Mouse (Mus musculus) kidney, postnatal 0 days (tissue): Measurements from ENCODE around the gene Gabra5. TPM values are rescaled to one million over a fixed set of nuclear protein-coding genes. Genes with fewer than 3 reads are reported as not detected.
A peak's percentile ranks its signal among the peaks of the same experiment; 100 is the strongest.

Source experiments
- ATAC-seq: fragments of 200-750 bp; cut with Nextera tagmentation; replicated peaks from 2 replicates; pipeline ENCODE4 v1.8.0; 2017; ENCODE audit warnings: low read depth, moderate number of reproducible peaks, moderate TSS enrichment, moderate library complexity; ENCODE audit not compliant: low FRiP score
- DNase-seq: peaks from one replicate; pipeline ENCODE4 v3.0.0-alpha.2; 2016; ENCODE audit warnings: low spot score
- H3K27ac ChIP-seq: fragments of 300-500 bp; sonication (generic); 2 replicates; pipeline ENCODE4 v1.5.1; 2014; ENCODE audit warnings: mild to moderate bottlenecking
- H3K27me3 ChIP-seq: fragments of 300-500 bp; sonication (generic); 2 replicates; pipeline ENCODE4 v1.6.1; 2014; ENCODE audit warnings: low read length, mixed read lengths; ENCODE audit not compliant: insufficient read depth
- H3K36me3 ChIP-seq: fragments of 300-500 bp; sonication (generic); 2 replicates; pipeline ENCODE4 v1.6.1; 2014; ENCODE audit warnings: low read length, mixed read lengths; ENCODE audit not compliant: insufficient read depth
- H3K4me1 ChIP-seq: fragments of 300-500 bp; sonication (generic); replicated peaks from 2 replicates; pipeline ENCODE4 v1.6.1; 2014; ENCODE audit warnings: antibody characterized with exemption, low read length, mixed read lengths; ENCODE audit not compliant: insufficient read depth
- H3K4me2 ChIP-seq: fragments of 300-500 bp; sonication (generic); 2 replicates; pipeline ENCODE4 v1.6.1; 2014; ENCODE audit warnings: mild to moderate bottlenecking, low read length, moderate library complexity, mixed read lengths
- H3K4me3 ChIP-seq: fragments of 300-500 bp; sonication (generic); replicated peaks from 2 replicates; pipeline ENCODE4 v1.5.1; 2014; ENCODE audit warnings: low read depth, low read length
- H3K9ac ChIP-seq: fragments of 300-500 bp; sonication (generic); 2 replicates; pipeline ENCODE4 v1.6.1; 2014; ENCODE audit warnings: low read depth, low read length
- H3K9me3 ChIP-seq: fragments of 300-500 bp; sonication (generic); replicated peaks from 2 replicates; pipeline ENCODE4 v1.6.1; 2016; ENCODE audit warnings: low read length, inconsistent platforms, mixed read lengths
- CTCF ChIP-seq: IDR thresholded peaks from 2 replicates; pipeline ENCODE4 v1.5.1; 2016; ENCODE audit warnings: antibody characterized with exemption, low read depth, mild to moderate bottlenecking, moderate library complexity
- WGBS: fragments of 180-500 bp; shearing (Covaris S2); extraction: QIAGEN DNeasy Blood & Tissue Kit; methylation state at CpG from one replicate; pipeline ENCODE4 v1.1.7; 2014; 5-methylcytosine and 5-hydroxymethylcytosine counted together
- polyA plus RNA-seq: library from polyadenylated mRNA; unstranded; fragments of >200 nt; fragmentation: Nextera tagmentation; extraction: Ambion mirVana; gene quantifications from 2 replicates; pipeline ENCODE4 v1.2.1, GENCODE M21; 2015

The Gabra5 gene
- polyA plus RNA-seq, 1 experiment from 2014 or later, result 0.08 TPM

DNA sequence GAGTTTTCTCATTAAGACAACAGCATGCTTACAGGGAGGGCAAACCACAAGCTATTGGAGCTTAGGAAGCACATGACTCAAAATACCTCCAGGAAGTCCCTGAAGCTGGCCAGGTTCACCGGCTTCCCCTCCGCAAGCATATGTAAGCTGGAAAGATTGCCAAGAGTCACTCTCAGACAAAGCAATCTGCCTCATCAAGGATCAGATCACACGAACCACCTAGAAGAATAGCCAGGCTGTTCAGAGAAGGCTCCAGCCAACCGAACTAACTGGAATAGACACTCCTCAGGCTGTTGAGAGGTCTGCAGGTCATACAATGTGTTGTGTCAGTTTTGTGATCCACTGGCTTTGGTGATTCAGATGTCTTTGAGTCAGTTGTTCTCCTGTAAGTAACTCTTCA is 98.7 kb downstream of the Gabra5 start:
- Histone ChIP-seq H3K9me3 (no peaks in the 10 kb centered on the region), H3K27me3 (no peaks in the 10 kb centered on the region), H3K4me1 (no peaks in the 10 kb centered on the region), H3K9ac (no peak overlapping the region), H3K4me3 (no peak overlapping the region), H3K27ac (no peak overlapping the region), H3K4me2 (no peak overlapping the region), H3K36me3 (no peaks in the 10 kb centered on the region)
- WGBS, result 83% methylated on average over 4 of the region's 4 CpGs
- DNase-seq, result no peak
- TF ChIP-seq CTCF, result no peak
- no peak for ATAC-seq

DNA sequence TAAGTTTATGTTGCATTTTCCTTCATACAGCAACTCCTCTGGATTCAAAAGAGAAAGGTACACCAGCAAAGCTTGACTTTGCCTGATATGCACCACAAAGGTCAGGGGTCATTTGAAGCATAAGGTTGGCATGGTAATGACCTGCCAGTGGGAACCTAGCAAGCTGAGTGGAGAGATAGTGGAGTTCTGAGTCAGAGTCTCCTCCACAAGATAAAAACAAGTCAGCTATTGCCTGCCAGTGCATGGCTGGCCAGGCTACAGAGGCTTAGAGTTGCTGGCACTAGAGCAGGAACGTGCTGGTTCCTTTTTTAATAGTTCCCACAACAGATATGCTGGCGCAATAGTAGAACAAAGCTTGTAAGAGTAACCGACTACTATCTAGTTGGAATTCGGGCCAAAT is 116.3 kb downstream of the Gabra5 start:
- H3K9me3 ChIP-seq, result no peaks in the 10 kb centered on the region
- ATAC-seq (no peak), DNase-seq (no peak)
- H3K27ac ChIP-seq, result no peak overlapping the region
- H3K36me3 ChIP-seq, result no peaks in the 10 kb centered on the region
- H3K4me3 ChIP-seq, result no peak overlapping the region
- H3K4me2 ChIP-seq, result no peak overlapping the region
- no peak for TF ChIP-seq CTCF
- 82% methylated on average over 4 of the region's 4 CpGs for WGBS
- H3K9ac ChIP-seq, result no peak overlapping the region
- no peaks in the 10 kb centered on the region for H3K4me1 ChIP-seq
- H3K27me3 ChIP-seq, result no peaks in the 10 kb centered on the region

DNA sequence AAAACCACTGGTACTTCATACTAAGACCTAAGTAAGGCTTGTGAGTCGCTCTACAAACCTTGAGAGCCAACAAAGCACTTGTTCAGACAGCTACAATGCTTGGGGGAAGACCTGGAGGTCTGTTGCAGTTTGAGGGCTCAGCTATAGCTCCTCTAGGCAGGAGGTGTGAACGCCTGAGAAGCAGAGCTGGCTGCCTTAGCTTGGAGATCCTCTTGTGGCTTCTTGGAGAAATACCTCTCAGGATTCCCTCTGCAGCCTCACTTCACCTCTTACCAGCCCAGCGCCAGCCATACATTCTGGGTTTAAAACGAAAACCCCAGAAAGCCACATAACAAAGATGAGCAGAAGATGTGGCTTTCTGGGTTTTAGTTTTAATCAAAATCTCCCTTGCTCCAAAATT is 119.8 kb downstream of the Gabra5 start:
- DNase-seq, result no peak
- TF ChIP-seq CTCF, result 0 out of 2 replicates have a peak, but pooled peaks have one; percentile 12

DNA sequence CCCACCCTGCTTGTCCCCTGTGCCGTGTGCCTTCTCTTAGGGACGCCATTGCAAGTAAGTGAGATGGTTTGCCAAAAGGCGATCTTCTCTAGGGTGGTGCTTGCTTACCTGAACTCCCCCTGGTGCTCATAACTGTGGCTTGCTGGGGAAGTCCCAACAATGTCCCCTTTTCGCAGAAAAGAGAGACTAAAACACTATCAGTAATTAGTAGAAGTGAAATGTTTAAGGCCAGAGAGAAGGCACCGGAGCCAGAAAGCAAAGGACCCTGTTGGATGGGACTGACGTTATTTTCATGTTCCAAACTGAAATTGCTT is 122.6 kb downstream of the Gabra5 start:
- Histone ChIP-seq H3K4me2 (peak overlapping the region; percentile 82), H3K27ac (no peak overlapping the region), H3K9me3 (no peaks in the 10 kb centered on the region), H3K4me3 (peak overlapping the region; percentile 43), H3K27me3 (no peaks in the 10 kb centered on the region), H3K9ac (no peak overlapping the region), H3K36me3 (no peaks in the 10 kb centered on the region), H3K4me1 (no peaks in the 10 kb centered on the region)
- WGBS, result 17% methylated on average over 6 of the region's 6 CpGs
- peak; percentile 16 for DNase-seq
- TF ChIP-seq CTCF, result peak; percentile 37; the same call in 1 of the 2 replicates
- ATAC-seq, result peak; percentile 73

More for the DNA sequence above, 119.8 kb downstream of the Gabra5 start:
- Histone ChIP-seq H3K27ac (no peak overlapping the region), H3K4me1 (no peaks in the 10 kb centered on the region), H3K9ac (no peak overlapping the region), H3K9me3 (no peaks in the 10 kb centered on the region), H3K4me3 (no peak overlapping the region), H3K4me2 (no peak overlapping the region), H3K36me3 (no peaks in the 10 kb centered on the region), H3K27me3 (no peaks in the 10 kb centered on the region)
- ATAC-seq, result no peak
- 33% methylated on average over 4 of the region's 4 CpGs for WGBS

DNA sequence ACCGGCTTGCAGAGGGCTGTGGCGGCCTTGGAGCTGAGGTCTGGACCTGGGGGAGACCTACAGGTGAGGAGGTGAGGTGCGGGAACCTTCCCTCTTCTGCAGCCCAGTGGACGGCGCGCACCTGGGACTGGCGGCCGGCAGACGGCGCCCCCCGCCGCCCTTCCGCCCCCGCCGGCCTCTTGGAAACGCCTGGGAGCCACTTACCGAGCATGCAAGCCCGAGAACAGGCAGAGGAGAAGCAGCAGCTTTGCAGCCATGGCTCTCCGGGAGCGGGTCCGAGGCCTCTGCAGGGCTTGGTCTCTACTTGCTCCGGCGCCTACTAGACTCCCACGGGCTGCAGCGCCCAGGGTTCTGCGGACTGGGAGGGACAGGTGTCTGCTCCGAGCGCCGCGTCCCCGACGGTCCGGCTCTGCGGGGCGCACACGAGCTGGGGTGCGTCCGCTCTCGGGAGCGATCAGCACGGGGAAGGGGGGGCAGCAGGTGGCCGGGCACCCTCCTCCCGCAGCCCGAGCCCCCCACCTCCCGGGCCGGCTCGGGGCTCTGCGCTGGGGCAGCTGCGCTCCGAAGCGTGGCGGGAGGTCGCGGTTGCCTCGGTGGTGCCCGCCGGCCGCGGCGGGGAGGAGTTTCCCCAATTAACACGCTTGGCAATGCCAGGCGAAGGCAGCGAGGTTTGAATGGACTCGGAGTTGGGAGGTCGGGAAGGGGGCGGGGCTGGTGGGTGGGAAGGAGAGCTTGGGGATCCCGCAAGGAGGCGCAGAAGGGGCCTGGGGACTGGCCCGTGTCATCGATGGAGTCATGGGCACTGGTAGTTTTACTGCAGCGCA is 123.1 kb downstream of the Gabra5 start, which contains the start of gene Gabrg3:
Gene Gabrg3 (minus strand): TSS at position 672 of the 824 bp plus-strand sequence.
- Histone ChIP-seq H3K27ac (no peak within 1 kb of the TSS), H3K9ac (no peak within 1 kb of the TSS), H3K4me1 (no peaks in the 10 kb centered on the region), H3K4me3 (peak within 1 kb of the TSS; percentile 43), H3K27me3 (no peaks in the 10 kb centered on the region), H3K4me2 (peak within 1 kb of the TSS; percentile 82), H3K9me3 (no peaks in the 10 kb centered on the region), H3K36me3 (no peaks in the 10 kb centered on the region)
- peak; percentile 26 for DNase-seq
- WGBS, result under 1% methylated on average over 71 of the region's 71 CpGs
- TF ChIP-seq CTCF, result peak; percentile 23; the same call in 1 of the 2 replicates
- ATAC-seq, result peak; percentile 55

DNA sequence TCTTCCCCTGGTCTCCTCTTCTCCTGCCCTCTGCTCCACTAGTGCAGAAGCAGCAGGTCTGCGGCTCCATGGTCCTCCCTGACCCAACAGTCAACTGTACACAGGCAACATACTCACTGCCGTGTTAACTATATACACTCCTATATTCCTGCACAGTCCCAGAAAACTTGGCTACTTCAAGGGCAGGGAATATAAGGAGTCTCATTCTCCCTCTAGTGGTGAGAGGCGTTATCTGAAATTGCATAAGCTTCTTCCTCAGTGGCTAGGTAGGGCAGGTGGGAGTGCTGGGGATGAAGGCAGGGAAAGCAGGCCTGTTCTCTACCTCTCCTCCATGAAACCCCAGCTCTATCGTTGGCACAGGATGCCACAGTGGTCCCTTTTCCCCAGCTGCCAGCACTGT is 125.7 kb downstream of the Gabra5 start:
- Histone ChIP-seq H3K4me2 (no peak overlapping the region), H3K27ac (no peak overlapping the region), H3K4me3 (no peak overlapping the region), H3K4me1 (no peaks in the 10 kb centered on the region), H3K27me3 (no peaks in the 10 kb centered on the region), H3K9me3 (no peaks in the 10 kb centered on the region), H3K36me3 (no peaks in the 10 kb centered on the region), H3K9ac (no peak overlapping the region)
- WGBS, result 24% methylated on average over 4 of the region's 4 CpGs
- TF ChIP-seq CTCF, result peak; percentile 85
- ATAC-seq (peak; percentile 69), DNase-seq (peak; percentile 80)
